Mouse (Mus musculus): ENCODE measurements around the gene 2310079G19Rik. TPM values are rescaled to one million over a fixed set of nuclear protein-coding genes. Genes with fewer than 3 reads are reported as not detected.

2310079G19Rik gene
- polyA plus RNA-seq, 2 experiments: not detected

DNA sequence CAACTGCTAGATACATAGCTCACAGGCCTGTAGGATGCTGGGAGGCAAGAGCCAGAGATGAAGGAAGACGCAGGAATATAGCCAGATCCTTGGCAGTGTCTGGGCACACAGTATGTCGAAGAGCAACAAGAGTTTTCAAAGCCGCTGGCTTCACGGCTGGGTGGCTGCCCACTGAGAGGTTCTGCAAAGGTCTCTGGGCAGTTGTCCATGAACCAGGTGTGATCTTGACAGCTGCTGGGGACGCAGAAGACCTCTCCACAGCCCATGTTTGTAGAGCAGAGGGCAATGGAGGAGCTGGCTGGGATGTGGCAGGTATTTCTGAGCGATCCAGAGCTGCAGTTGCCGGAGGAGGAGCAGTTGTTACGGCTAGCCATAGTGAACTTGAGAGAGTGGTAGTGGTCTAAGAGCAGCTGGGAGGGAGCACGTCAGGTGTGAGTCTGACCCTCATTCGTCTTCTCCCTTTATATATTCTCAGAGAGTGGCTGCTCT is 19.9 kb upstream of the 2310079G19Rik start, which contains the start of gene Krtap26-1:
TSS of gene Krtap26-1 (minus strand) at position 439 of the 489 bp plus-strand sequence.
- no peak within 1 kb of the TSS for H3K9ac ChIP-seq (replicated peaks)
- WGBS (ENCODE audit: insufficient replicate concordance): 67% methylated on average over 10 of the region's 10 CpGs
- H3K4me2 ChIP-seq (ENCODE audit: low read depth): no peak within 1 kb of the TSS
- H3K27ac ChIP-seq: no peak within 1 kb of the TSS
- H3K4me3 ChIP-seq (ENCODE audit: insufficient read depth in 1 of 2, low read depth in 2 of 2, low read length in 2 of 2): no peak within 1 kb of the TSS
- no peaks in the 10 kb centered on the region for H3K36me3 ChIP-seq (replicated peaks; ENCODE audit: control insufficient read depth, insufficient read depth, low read depth)
- no peak for DNase-seq (ENCODE audit: low read depth in 3 of 3, low spot score in 3 of 3)
- no peak for ATAC-seq (ENCODE audit: insufficient read depth)
- no peak for TF ChIP-seq CTCF (IDR thresholded peaks at IDR 0.05; ENCODE audit: low read depth)
- TF ChIP-seq EP300 (IDR thresholded peaks at IDR 0.05; ENCODE audit: low read depth): no peak
- H3K9me3 ChIP-seq (ENCODE audit: control insufficient read depth, low read length): no peaks in the 10 kb centered on the region
- no peaks in the 10 kb centered on the region for H3K27me3 ChIP-seq (ENCODE audit: control insufficient read depth, insufficient read depth, low read length)
- no peaks in the 10 kb centered on the region for H3K4me1 ChIP-seq (replicated peaks; ENCODE audit: control insufficient read depth in 2 of 2, insufficient read depth in 2 of 2, low read length in 1 of 2)

DNA sequence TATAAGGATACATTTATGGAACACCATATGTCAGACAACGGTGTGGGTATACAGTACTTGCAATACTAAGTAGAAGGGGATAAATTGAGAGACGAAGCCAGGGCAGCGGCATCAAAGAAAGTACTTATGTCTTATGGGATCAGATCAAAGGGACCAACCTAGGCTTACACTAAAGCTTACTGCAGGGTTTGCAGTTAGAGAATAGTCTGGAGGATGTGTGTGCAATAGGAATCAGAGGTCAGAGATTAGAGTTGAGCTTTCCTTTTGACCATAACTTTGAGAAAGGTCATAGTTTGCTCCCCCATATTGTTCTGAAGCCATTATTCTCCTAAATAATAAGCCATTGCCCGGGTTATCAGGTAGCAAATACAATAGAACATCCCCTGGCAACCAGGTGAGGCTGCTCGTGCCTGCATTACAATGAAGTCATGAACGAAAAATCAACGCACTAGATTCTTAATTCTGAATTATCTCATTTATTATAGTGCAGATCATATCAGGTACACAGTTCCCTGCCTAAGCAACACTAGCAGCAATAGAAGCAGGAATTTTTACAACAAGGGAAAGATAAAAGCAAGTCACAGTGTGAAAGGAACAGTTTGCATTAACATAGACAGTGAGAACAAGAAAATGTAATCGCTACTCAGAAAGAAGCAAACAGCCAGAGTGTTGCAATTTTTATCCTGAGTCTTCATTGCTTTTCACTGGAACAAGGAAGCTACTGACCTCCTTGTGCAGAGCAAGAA is 19.1 kb upstream of the 2310079G19Rik start:
- no peak overlapping the region for H3K27ac ChIP-seq
- H3K9me3 ChIP-seq (ENCODE audit: control insufficient read depth, low read length): no peaks in the 10 kb centered on the region
- no peak overlapping the region for H3K4me3 ChIP-seq (ENCODE audit: insufficient read depth in 1 of 2, low read depth in 2 of 2, low read length in 2 of 2)
- H3K27me3 ChIP-seq (ENCODE audit: control insufficient read depth, insufficient read depth, low read length): no peaks in the 10 kb centered on the region
- no peak for DNase-seq (ENCODE audit: low read depth in 3 of 3, low spot score in 3 of 3)
- ATAC-seq (ENCODE audit: insufficient read depth): no peak
- no peaks in the 10 kb centered on the region for H3K4me1 ChIP-seq (replicated peaks; ENCODE audit: control insufficient read depth in 2 of 2, insufficient read depth in 2 of 2, low read length in 1 of 2)
- H3K9ac ChIP-seq (replicated peaks): no peak overlapping the region
- H3K36me3 ChIP-seq (replicated peaks; ENCODE audit: control insufficient read depth, insufficient read depth, low read depth): no peaks in the 10 kb centered on the region
- no peak for TF ChIP-seq EP300 (IDR thresholded peaks at IDR 0.05; ENCODE audit: low read depth)
- TF ChIP-seq CTCF (IDR thresholded peaks at IDR 0.05; ENCODE audit: low read depth): no peak
- WGBS (ENCODE audit: insufficient replicate concordance): 74% methylated on average over 8 of the region's 8 CpGs
- H3K4me2 ChIP-seq (ENCODE audit: low read depth): no peak overlapping the region

- DNase-seq (ENCODE audit: low read depth in 3 of 3, low spot score in 3 of 3) (no peak), ATAC-seq (ENCODE audit: insufficient read depth) (no peak)
- Histone ChIP-seq H3K9ac (replicated peaks) (no peak overlapping the region), H3K4me3 (ENCODE audit: insufficient read depth in 1 of 2, low read depth in 2 of 2, low read length in 2 of 2) (no peak overlapping the region), H3K9me3 (ENCODE audit: control insufficient read depth, low read length) (no peaks in the 10 kb centered on the region), H3K27ac (no peak overlapping the region), H3K27me3 (ENCODE audit: control insufficient read depth, insufficient read depth, low read length) (no peaks in the 10 kb centered on the region), H3K4me1 (replicated peaks; ENCODE audit: control insufficient read depth in 2 of 2, insufficient read depth in 2 of 2, low read length in 1 of 2) (no peaks in the 10 kb centered on the region), H3K4me2 (ENCODE audit: low read depth) (no peak overlapping the region), H3K36me3 (replicated peaks; ENCODE audit: control insufficient read depth, insufficient read depth, low read depth) (no peaks in the 10 kb centered on the region)
- WGBS (ENCODE audit: insufficient replicate concordance): 70% methylated on average over 3 of the region's 3 CpGs
- TF ChIP-seq EP300 (IDR thresholded peaks at IDR 0.05; ENCODE audit: low read depth): no peak
- no peak for TF ChIP-seq CTCF (IDR thresholded peaks at IDR 0.05; ENCODE audit: low read depth)
These were observed 12.6 kb upstream of the 2310079G19Rik start for GRCm38 (mm10) chr16:88640053-88640452.

- Histone ChIP-seq H3K4me2 (ENCODE audit: low read depth) (no peak overlapping the region), H3K36me3 (replicated peaks; ENCODE audit: control insufficient read depth, insufficient read depth, low read depth) (no peaks in the 10 kb centered on the region), H3K27me3 (ENCODE audit: control insufficient read depth, insufficient read depth, low read length) (no peaks in the 10 kb centered on the region), H3K4me1 (replicated peaks; ENCODE audit: control insufficient read depth in 2 of 2, insufficient read depth in 2 of 2, low read length in 1 of 2) (no peaks in the 10 kb centered on the region), H3K9ac (replicated peaks) (no peak overlapping the region), H3K4me3 (ENCODE audit: insufficient read depth in 1 of 2, low read depth in 2 of 2, low read length in 2 of 2) (no peak overlapping the region), H3K27ac (no peak overlapping the region), H3K9me3 (ENCODE audit: control insufficient read depth, low read length) (no peaks in the 10 kb centered on the region)
- no peak for ATAC-seq (ENCODE audit: insufficient read depth)
- TF ChIP-seq CTCF (IDR thresholded peaks at IDR 0.05; ENCODE audit: low read depth): no peak
- no peak for TF ChIP-seq EP300 (IDR thresholded peaks at IDR 0.05; ENCODE audit: low read depth)
- WGBS (ENCODE audit: insufficient replicate concordance): 70% methylated on average over 4 of the region's 4 CpGs
- DNase-seq (ENCODE audit: low read depth in 3 of 3, low spot score in 3 of 3): no peak
These were observed 7.7 kb upstream of the 2310079G19Rik start for GRCm38 (mm10) chr16:88635142-88635541.

GRCm38 (mm10) chr16:88631474-88631873 is 4.0 kb upstream of the 2310079G19Rik start:
- Histone ChIP-seq H3K9ac (replicated peaks) (no peak overlapping the region), H3K4me2 (ENCODE audit: low read depth) (no peak overlapping the region), H3K27me3 (ENCODE audit: control insufficient read depth, insufficient read depth, low read length) (no peaks in the 10 kb centered on the region), H3K4me1 (replicated peaks; ENCODE audit: control insufficient read depth in 2 of 2, insufficient read depth in 2 of 2, low read length in 1 of 2) (no peaks in the 10 kb centered on the region), H3K27ac (no peak overlapping the region), H3K9me3 (ENCODE audit: control insufficient read depth, low read length) (no peaks in the 10 kb centered on the region), H3K4me3 (ENCODE audit: insufficient read depth in 1 of 2, low read depth in 2 of 2, low read length in 2 of 2) (no peak overlapping the region), H3K36me3 (replicated peaks; ENCODE audit: control insufficient read depth, insufficient read depth, low read depth) (no peaks in the 10 kb centered on the region)
- ATAC-seq (ENCODE audit: insufficient read depth) (no peak), DNase-seq (ENCODE audit: low read depth in 3 of 3, low spot score in 3 of 3) (no peak)
- 57% methylated on average over 4 of the region's 4 CpGs for WGBS (ENCODE audit: insufficient replicate concordance)
- TF ChIP-seq EP300 (IDR thresholded peaks at IDR 0.05; ENCODE audit: low read depth) (no peak), CTCF (IDR thresholded peaks at IDR 0.05; ENCODE audit: low read depth) (no peak)
